Mouse (Mus musculus): ENCODE results near the gene Tac1.
"Not testable (repeated sequence)": the region's sequence is repeated elsewhere in the genome, so short reads cannot be mapped to it uniquely, and the experiment has no call there.

The Tac1 gene

GRCm38 (mm10) chr6:7554829-7555391 lies at the start of gene Tac1:
Tac1 (plus strand) TSS chr6:7554879.
- DNase-seq (ENCODE audit: low spot score in 2 of 2): peak in 1 of 2 experiments; percentile 9

GRCm38 (mm10) chr6:7543511-7543910 lies 11.2 kb upstream of the Tac1 start:
- DNase-seq (ENCODE audit: low spot score in 2 of 2): not testable (repeated sequence)

DNA sequence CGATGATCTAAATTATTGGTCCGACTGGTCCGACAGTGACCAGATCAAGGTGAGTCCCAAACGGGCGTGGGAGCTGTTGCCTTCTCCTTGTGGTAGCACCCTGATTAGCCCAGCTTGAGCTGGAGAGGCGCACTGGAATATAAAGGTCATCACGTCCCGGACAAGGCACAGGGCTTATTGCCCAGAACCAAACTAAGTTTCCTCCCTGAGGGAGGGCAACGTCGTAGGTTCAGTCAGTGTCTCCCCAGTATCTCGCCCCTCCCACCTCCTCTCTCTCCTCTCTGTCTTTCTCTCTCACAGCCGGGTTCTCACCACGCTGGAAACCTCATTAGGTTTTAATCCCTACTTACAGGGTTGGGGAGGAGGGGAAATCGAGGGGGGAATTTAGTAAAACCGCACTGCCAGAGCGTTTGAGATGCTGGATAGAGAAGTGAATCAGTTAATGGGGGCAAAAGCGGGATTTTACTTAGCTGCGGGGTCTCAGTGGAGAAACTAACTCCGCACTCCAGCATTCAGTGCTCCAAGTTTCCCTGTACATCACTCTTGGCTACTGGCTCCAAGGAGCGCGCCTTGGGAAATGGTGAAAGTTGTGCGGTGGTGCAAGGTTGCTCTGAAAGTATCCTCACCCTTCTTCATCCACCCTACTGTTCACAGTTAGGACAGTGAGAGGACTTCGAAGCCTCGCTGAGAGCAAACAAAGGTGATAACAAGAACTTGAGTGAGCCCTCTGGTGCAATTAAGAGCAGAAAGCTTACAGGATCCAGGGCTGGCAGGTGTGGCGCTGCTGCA lies 1.2 kb downstream of the Tac1 start:
- DNase-seq (ENCODE audit: low spot score in 2 of 2): no peak

GRCm38 (mm10) chr6:7558164-7558563 lies 3.5 kb downstream of the Tac1 start:
- no peak for DNase-seq (ENCODE audit: low spot score in 2 of 2)

DNA sequence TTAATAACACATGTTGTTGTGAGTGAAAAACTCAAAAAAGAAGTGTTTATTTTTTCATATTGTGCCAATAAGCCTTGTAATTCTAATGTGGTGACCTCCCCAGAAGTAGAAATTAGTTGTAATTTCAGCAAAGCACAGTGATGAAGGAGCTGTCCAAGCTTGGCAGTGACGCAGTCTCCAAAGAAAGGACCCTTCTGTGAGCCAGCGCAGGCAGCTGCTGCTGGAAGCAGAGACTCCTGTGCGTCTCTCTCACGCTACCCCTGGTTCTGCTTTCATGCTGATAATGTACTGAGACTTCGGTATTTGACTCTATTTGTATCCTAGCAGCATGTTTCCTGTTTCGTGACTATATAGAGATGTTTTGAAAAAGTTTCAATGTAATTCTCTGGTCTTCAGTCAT lies 7.8 kb downstream of the Tac1 start:
- no peak for DNase-seq (ENCODE audit: low spot score in 2 of 2)

DNA sequence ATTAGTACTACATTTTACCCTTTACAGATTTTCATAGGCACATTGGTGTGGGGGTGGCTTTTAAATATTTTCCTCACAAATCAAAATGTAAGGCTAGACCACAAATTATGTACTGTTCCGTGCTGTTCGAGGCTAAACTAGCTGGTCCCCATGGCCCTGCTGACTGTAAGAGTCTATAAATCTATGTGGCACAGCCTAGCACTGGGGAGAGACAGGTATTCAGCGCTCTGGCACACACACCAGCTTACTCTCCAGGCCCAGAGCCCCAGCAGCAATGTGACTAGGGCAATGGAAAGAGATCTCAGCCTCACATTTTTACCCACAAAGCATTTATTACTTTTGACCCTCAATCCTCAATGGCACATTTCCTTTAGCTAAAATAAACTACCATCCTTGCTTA lies 9.9 kb downstream of the Tac1 start:
- no peak for DNase-seq (ENCODE audit: low spot score in 2 of 2)

DNA sequence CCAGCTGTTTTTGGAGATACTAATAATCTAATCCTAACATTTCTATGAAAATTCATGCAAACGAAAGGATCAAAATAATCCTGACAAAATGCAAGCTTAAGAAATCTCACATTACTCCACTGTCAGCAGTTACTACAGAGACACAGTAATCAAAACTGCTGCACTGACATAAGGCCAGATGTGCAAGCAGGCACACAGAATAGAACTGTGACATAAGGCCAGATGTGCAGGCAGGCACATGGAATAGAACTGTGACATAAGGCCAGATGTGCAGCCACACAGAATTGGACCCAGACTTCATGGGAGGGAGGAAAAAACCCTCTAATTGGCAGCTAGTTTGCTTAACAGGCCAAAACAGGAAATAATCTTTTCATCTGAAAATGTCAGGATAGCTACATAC lies 16.5 kb downstream of the Tac1 start:
- DNase-seq (ENCODE audit: low spot score in 2 of 2): no peak

DNA sequence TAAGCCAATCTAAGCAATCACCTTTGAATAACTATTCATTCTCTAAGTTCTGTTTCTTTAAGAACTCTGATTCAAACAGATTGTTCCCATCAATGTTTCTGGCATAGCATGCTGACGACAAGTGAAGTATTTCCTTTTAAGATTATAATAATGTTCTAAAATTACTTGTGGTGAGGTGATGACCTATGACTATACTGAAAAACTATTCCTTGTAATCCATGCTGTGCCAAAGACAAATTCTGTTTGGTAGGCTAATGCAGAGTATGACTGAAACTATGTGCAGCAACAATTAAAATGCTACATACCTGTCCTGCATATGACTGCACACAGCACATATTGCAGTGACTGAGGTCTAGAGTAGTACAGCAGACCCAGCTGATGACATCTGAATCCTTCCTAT lies 23.4 kb downstream of the Tac1 start:
- no peak for DNase-seq (ENCODE audit: low spot score in 2 of 2)

- no peak for DNase-seq (ENCODE audit: low spot score in 2 of 2)
Observed at GRCm38 (mm10) chr6:7594445-7594844, 39.8 kb downstream of the Tac1 start.

DNA sequence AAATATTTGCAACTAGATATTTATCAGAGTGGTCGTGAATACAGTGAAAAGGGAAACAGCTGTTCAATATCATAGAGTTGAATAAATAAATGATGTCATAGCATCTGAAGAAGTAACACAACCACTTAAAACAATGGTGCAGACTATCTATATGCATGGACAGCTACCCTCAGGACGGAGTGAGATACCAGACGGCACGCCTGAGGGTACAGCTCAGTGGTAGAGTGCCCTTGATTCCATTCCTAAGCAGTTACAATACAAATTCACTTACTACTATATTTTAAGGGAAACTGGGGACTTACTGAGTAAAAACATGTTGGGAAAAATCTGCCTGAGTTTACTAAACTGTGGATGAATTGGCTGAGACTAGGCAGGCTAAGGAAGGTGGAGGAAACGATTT lies 43.7 kb downstream of the Tac1 start:
- no peak for DNase-seq (ENCODE audit: low spot score in 2 of 2)

DNA sequence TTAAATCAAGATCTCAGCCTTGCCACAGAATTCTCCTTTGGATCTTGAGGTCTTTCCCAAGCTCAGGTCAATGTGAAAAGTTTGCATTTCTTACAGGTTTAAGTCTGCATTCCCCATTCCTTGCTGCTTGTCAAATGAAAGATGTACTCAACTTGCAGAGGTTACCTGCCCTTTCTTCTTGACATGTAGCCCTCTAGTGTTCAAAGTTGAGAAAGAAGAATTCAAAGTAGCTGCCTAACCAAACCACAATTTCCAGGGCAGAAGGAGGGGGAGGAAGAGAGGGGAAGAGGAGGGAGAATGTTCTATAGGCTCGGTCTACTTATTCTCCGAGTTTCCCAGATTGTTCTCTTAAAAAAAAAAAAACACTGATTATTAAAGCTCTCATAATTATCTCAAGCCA lies 45.5 kb downstream of the Tac1 start:
- DNase-seq (ENCODE audit: low spot score in 2 of 2): no peak

DNA sequence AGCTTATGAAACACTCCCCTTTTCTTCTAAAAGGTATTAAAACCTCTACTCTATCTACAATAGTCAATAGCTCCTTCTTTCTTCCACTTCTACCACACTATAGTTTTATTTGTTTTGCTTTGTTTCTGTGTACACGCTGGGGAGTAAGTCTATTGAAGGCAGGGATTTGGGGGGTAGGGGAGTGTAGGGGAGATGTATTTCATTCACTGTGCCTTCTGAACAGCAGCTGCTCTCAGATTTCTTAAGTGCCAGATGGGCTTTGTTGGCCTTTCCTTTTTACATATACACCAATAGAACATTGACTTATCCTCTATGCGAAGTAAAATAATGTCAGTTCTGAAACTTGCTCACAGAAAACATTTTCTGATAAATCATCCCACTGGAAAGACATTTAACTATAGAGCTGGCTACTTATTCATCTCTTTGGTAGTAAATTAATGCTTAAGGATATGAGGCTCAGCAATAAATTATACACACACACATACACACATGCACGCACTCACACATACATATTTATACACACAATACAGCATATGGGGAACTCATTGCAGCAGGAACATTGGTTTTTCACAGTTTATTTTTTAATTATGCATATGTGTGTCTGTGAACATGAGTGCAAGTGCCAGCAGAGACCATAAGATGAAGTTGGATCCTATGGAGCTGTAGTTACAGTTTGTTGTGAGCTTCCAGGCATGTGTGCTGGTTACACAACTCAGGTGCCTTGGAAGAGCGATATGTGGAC lies 46.8 kb downstream of the Tac1 start:
- no peak for DNase-seq (ENCODE audit: low spot score in 2 of 2)

DNA sequence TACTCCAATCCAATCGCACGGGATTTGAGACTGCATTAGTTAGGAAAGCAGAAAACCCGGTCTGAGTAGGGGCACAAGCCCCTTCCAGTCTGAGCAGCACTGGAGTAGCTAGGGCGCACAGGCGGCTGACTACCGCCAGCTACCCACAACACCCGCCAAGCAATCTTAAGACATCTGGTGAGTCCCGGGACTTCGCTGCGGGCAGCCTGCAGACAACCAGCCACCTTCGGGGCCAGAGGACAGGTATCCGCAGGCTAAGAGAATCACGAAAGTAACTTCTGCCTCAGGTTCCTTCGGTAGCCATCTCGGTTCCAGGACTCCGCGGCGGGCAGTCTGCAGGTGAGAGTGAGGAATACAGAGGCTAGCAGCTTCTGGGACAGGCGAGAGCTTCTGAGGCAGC lies 59.0 kb downstream of the Tac1 start:
- not testable (repeated sequence) for DNase-seq (ENCODE audit: low spot score in 2 of 2)
